Mouse (Mus musculus): ENCODE measurements at regions not wholly inside any gene's neighbourhood (a gene's known extent, or its start where the extent isn't known, plus 50 kb on each side); places are given as distances from the start of the nearest gene placed in this dataset.
A peak's percentile ranks its signal among the peaks of the same experiment; 100 is the strongest.

DNA sequence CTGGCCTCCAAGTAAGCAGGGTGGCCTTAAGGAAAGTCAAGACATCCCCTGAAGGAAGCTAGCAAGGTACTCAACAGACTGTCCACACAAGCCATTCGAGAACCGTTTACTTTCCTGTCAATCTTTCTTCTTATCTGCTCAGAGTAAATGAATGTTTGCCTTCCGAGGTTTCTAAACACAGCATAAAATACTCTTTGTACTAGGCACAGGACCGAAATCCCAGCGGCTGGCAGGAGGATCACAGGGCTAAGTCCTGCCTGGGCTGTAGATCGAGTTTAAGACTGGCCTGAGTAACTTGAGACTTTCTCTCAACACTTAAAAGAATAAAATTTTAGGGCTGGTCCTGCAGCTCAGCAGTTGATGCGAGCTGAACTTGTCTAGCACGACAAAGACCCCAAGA lies 175.9 kb downstream of the Bcl2l11 start:
- no peak for DNase-seq (ENCODE audit: low spot score)

DNA sequence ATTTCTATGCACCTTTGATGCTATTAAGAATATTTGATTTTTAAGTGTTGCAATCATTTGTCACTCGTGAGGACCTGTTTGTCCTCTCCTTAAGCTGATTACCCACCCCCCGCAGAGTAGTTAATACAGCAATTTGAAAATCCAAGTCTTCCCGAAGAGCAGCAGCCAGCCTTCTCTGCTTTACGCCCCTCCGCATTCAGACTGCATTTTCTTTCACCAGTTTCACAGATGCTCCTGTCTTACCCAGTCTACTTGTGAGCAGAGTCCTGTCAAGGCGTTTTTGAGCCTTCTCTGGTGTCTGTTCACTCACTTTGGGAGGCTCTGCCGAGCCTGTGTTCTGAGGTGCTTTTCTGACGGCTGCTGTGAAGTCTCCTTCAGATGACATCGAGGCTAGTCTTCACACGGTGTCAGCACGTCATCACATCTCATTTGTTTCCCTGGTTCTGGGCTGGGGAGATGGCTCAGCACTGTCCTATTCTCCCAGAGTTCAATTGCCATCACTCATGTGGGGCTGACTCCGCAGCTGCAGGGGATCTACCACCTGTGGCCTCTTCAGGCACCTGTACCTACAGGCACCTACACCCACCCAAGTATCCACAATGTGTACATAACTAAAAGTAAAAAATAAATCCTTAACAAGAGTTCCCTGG lies 178.3 kb downstream of the Bcl2l11 start:
- DNase-seq (ENCODE audit: low spot score), result no peak

DNA sequence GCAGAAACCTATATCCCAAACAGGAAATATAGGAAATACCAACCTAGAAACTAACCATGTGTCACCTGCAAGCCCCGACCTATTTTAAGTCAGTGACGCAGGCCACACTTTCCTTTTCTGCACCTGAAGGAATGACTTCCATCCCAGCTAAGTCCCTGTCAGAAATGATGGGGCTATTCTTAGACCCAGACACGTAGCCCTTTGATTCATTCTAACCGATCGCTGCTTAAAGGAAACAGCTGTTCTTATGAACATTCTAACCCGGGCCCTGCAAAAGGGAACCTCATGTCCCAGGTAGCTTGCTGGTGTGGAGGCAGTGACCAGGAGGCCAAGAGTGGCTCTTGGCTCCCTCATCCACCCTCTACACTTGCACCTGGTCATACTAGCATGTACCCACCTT lies 180.9 kb downstream of the Bcl2l11 start:
- no peak for DNase-seq (ENCODE audit: low spot score)

GRCm38 (mm10) chr2:128309541-128310030 lies 183.7 kb downstream of the Bcl2l11 start:
- DNase-seq (ENCODE audit: low spot score), result no peak

DNA sequence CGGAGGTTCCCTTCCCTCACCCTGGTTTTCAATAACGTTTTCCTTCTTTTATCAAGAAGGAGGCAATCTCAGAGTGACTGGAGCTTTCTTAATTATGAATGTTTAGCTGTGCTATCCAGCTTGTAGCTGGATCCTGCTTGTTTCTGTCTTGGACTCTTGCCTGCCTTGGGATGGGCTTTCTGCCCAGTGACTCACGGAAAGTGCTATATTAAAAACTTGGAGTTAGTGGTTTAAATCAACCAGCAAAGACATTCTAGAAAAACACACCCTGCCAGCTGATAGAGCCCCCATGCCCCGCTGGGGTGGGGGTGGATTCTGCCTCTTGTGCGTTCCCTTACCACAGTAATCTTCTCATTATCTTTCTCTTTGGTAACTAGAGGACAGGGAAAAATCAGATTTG lies 184.2 kb downstream of the Bcl2l11 start:
- no peak for DNase-seq (ENCODE audit: low spot score)

- peak; percentile 39 for DNase-seq (ENCODE audit: low spot score)
These were observed 186.3 kb downstream of the Bcl2l11 start for GRCm38 (mm10) chr2:128312084-128312594.

- DNase-seq (ENCODE audit: low spot score), result no peak
These were observed 187.1 kb downstream of the Bcl2l11 start for GRCm38 (mm10) chr2:128312659-128313581.

DNA sequence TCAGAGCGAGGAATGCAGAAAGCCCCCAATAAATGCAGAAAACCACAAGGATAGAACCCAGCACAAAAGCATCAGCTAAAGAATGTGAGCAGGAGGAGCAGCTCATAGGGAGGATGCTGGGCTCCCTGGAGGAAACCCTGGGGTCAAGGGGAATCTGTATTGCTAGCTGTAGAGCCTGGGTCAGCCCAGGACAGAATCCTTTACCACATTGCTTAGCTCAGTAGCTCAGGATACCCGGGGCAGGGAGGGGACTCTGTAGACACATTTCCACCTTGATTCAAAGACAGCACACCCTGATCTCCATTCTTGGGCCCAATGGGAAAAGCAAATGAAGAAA lies 187.7 kb downstream of the Bcl2l11 start:
- DNase-seq (ENCODE audit: low spot score), result no peak

DNA sequence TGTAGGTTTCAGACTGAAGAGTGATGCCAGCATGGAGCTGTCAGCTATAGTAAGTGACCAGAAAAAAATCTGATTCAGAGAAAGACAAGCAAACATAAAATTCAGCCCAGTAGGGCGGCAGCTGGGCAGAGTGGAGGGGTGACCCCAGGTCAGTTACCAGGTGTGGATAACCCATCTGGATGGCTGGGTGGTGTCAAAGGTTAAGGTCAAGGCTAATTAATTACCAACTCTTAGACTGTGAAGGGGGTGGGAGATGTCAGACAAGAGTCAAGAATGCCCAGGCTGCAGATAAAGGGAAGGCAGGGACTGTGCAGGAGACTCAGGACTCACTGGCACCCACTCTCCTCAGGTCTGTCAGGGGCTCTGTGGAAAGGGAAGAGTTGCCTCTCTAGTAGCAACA lies 188.1 kb downstream of the Bcl2l11 start:
- DNase-seq (ENCODE audit: low spot score), result no peak

DNA sequence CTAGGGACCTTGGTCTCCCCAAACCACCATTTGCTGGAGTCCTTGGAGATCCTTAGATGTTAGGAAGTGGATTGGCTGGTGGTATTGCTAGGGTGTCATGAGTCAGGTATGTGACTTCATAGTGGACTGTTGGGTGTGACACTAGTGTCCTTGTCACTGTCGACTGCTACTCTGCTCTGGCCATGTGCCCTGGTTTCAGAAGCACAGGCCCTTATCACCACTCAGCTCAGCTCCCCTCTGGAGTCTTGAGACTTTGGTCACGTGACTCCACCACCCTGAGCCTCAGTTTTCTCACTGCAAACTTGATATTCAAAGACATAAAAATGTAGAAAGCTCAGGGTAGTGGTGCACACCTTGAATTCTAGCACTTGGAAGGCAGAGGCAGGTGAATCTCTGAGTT lies 190.7 kb downstream of the Bcl2l11 start:
- DNase-seq (ENCODE audit: low spot score), result no peak

DNA sequence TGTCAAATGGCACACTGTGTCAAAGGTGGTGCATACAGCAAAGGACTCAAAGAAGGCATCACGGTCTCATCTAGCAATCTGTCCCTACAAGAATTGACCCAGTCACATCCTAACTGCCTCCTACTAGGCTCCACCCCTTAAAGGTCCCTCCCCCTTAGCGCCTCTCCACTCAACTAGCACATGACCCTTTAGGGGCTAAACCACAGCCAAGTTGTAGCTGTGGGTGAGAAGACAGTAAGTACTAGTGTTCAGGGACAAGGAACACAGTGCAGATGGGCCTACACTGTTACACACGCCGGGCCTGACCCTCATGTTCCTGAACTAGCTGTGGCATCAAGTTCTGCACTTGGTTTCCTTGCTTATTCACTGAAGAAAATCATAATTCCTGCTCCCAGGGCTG lies 192.4 kb downstream of the Bcl2l11 start:
- peak; percentile 43 for DNase-seq (ENCODE audit: low spot score)

GRCm38 (mm10) chr2:128318956-128319355 lies 193.1 kb downstream of the Bcl2l11 start:
- peak; percentile 70 for DNase-seq (ENCODE audit: low spot score)

- no peak for DNase-seq (ENCODE audit: low spot score)
These were observed 195.6 kb downstream of the Bcl2l11 start for GRCm38 (mm10) chr2:128321475-128321874.

- no peak for DNase-seq (ENCODE audit: low spot score)
These were observed 198.6 kb downstream of the Bcl2l11 start for GRCm38 (mm10) chr2:128324256-128325096.

DNA sequence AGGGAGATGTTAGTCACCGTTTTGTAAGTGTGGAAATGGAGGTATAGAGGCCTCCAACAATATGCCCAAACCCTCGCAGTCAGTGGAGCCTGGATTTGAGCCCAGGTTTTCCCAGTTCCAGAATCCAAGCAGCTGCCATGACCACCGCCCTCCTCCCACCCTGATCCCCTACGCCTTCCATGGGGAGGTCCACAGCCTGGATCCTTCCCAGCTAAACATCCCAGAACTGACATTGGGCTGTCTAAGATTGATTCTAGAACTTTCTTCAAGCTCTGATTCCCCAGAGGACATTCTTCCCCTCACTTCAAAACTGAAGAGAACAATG lies 199.2 kb downstream of the Bcl2l11 start:
- no peak for DNase-seq (ENCODE audit: low spot score)

- peak; percentile 84 for DNase-seq (ENCODE audit: low spot score)
These were observed 199.6 kb downstream of the Bcl2l11 start for GRCm38 (mm10) chr2:128325456-128325855.

DNA sequence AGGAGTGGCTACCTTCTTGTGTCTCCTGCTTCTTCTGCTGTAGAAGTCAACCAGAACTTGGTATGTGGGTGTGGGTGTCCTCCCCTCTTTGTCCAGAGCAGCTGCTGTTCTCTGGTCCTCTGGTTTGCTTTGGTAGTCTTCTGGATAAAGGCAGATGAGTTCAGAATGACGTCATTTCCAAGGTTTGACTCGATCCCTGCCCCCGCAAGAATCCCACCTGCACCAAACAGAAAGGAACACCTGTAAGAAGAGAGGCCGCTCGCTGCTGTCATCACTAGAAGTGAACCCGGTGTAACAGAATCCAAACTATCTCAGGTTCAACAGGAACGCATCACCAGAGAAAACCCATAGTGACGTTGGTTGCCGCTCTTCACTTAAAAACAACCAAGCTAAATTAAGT lies 205.0 kb downstream of the Bcl2l11 start:
- DNase-seq (ENCODE audit: low spot score), result no peak

- DNase-seq (ENCODE audit: low spot score), result no peak
These were observed 205.4 kb downstream of the Bcl2l11 start for GRCm38 (mm10) chr2:128331275-128331674.

DNA sequence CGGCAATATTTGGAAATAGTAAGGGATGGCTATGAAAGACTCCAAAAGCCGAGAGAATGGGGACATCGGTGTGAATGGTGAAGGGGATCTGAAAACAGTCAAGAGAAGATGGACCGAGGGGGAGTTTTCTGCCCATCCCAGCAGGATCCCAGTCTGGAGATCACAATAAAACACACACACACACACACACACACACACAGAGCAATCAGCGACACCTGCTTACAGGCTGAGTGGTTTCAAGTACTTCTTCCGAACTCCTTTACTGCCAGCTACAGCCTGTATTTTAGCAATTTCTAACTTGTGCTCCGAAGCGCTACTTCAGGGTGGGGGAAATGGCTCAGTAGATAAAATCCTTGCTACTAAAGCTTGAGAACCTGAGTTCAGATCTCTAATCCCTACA lies 205.8 kb downstream of the Bcl2l11 start:
- DNase-seq (ENCODE audit: low spot score), result no peak

DNA sequence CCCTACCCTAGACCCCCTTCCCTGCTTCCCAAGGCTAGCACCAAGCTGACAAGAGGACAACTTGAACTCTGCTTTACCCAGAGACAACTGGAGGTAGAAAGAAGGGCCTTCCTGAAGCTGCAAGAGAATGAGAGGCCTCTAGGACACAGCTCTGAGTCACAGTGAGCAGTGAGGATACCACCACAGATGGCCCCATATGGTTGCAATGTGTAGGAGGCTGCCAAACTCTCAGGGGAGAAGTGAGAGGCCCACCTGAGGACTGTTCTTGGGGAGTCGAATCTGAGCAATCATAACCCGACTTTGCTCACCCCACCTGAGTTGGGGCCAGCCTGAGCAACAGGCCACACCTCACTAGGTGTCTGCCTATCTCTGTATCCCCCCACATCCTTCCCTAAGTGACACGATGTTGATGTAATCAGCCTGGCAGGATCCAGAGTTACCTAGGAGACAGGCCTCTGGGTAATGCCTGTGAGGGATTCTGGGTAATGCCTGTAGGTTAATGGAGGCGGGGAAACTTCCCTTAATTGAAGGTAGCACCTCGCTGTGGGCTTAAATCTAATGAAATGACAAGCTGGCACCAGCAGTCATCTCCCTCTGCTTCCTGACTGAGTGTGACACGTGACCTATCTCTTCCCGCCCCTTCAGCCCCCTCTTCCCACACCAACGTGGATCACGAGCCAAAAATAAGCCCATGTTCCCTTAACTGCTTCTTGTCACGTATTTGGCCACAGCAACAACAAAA lies 207.7 kb downstream of the Bcl2l11 start:
- no peak for DNase-seq (ENCODE audit: low spot score)

GRCm38 (mm10) chr2:128334143-128334470 lies 208.3 kb downstream of the Bcl2l11 start:
- DNase-seq (ENCODE audit: low spot score), result no peak
